Mouse (Mus musculus): Measurements from ENCODE around the gene Reg3d.
"Not testable (repeated sequence)": the region's sequence is repeated elsewhere in the genome, so short reads cannot be mapped to it uniquely, and the experiment has no call there.

The Reg3d gene

GRCm38 (mm10) chr6:78378765-78379164 is at the start of gene Reg3d:
TSS of gene Reg3d (minus strand) at chr6:78378865.
- DNase-seq (ENCODE audit: low spot score) = no peak

GRCm38 (mm10) chr6:78425497-78425896 is 46.8 kb upstream of the Reg3d start:
- DNase-seq (ENCODE audit: low spot score) = no peak

- not testable (repeated sequence) for DNase-seq (ENCODE audit: low spot score)
Measured at GRCm38 (mm10) chr6:78422411-78422810, 43.7 kb upstream of the Reg3d start, which contains the start of gene Reg1. TSS of gene Reg1 (plus strand) at chr6:78422711.

- DNase-seq (ENCODE audit: low spot score) = not testable (repeated sequence)
Measured at GRCm38 (mm10) chr6:78395323-78395722, 16.7 kb upstream of the Reg3d start, which contains the start of gene Reg2. TSS of gene Reg2 (plus strand) at chr6:78395623.

- no peak for DNase-seq (ENCODE audit: low spot score)
Measured at GRCm38 (mm10) chr6:78385609-78386008, 6.9 kb upstream of the Reg3d start.

- DNase-seq (ENCODE audit: low spot score) = no peak
Measured at GRCm38 (mm10) chr6:78380409-78380808, 1.7 kb upstream of the Reg3d start, which contains the start of gene Reg3a. TSS of gene Reg3a (plus strand) at chr6:78380709.

GRCm38 (mm10) chr6:78370357-78370756 is 8.3 kb downstream of the Reg3d start, which contains the start of gene Reg3b:
TSS of gene Reg3b (plus strand) at chr6:78370657.
- DNase-seq (ENCODE audit: low spot score) = no peak

- DNase-seq (ENCODE audit: low spot score) = no peak
Measured at GRCm38 (mm10) chr6:78361971-78362563, 16.6 kb downstream of the Reg3d start.

GRCm38 (mm10) chr6:78341689-78342088 is 37.0 kb downstream of the Reg3d start:
- DNase-seq (ENCODE audit: low spot score) = no peak

- no peak for DNase-seq (ENCODE audit: low spot score)
Measured at GRCm38 (mm10) chr6:78340296-78340695, 38.4 kb downstream of the Reg3d start.

- peak; percentile 8 for DNase-seq (ENCODE audit: low spot score)
Measured at GRCm38 (mm10) chr6:78331919-78332569, 46.6 kb downstream of the Reg3d start.

GRCm38 (mm10) chr6:78329166-78329565 is 49.5 kb downstream of the Reg3d start:
- no peak for DNase-seq (ENCODE audit: low spot score)

GRCm38 (mm10) chr6:78327798-78328197 is 50.9 kb downstream of the Reg3d start:
- DNase-seq (ENCODE audit: low spot score) = no peak

All from MN1 (cell line).